Mouse (Mus musculus): ENCODE data around the gene Il5. TPM values are rescaled to one million over a fixed set of nuclear protein-coding genes. Genes with fewer than 3 reads are reported as not detected.

Gene Il5
- total RNA-seq, 1 experiment from 2014 or later: not detected

GRCm38 (mm10) chr11:53736771-53737572 lies 16.4 kb downstream of the Il5 start:
- peak; percentile 63 for ATAC-seq (ENCODE audit: extremely low read depth, insufficient number of reproducible peaks, low FRiP score, poor library complexity, severe bottlenecking)

- peak; percentile 64; the same call in 1 of the 2 replicates for ATAC-seq (ENCODE audit: extremely low read depth, insufficient number of reproducible peaks, low FRiP score, poor library complexity, severe bottlenecking)
Measured at GRCm38 (mm10) chr11:53737573-53737946, 17.0 kb downstream of the Il5 start.

GRCm38 (mm10) chr11:53742353-53742752 lies 21.8 kb downstream of the Il5 start:
- ATAC-seq (ENCODE audit: extremely low read depth, insufficient number of reproducible peaks, low FRiP score, poor library complexity, severe bottlenecking): no peak

DNA sequence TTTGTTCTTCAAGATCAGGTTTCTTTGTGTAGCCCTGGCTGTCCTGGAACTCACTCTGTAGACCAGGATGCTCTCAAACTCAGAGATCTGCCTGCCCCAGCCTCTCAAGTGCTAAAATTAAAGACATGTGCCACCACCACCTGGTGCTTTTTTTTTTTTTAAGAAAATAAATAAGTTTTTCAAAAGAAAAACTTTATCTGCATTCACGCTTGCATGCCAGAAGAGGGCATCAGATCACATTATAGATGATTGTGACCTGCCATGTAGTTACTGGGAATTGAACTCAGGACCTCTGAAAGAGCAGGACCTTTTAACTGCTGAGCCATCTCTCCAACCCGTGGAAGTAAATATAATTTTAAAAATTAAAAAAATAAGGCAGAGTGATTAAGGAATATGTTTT lies 24.7 kb downstream of the Il5 start:
- no peak for ATAC-seq (ENCODE audit: extremely low read depth, insufficient number of reproducible peaks, low FRiP score, poor library complexity, severe bottlenecking)

DNA sequence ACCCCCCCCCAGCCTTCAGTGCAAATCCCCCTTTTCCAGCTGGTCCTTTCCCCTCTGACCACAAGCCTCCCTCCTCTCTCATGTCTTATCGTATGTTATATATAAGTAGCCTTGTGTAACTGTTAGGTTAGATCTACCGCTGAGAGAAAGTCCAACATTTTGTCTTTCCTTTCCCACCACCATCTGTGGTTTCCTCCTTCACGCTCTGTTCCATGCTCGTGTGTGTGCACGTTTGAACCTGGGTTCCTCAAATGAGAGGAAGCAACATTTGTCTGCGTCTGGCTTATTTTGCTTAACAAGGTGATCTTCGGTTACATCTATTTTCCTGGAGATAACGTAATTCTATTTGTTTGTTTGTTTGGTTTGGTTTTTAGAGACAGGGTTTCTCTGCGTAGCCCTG lies 27.4 kb downstream of the Il5 start:
- peak; percentile 43; the same call in 1 of the 2 replicates for ATAC-seq (ENCODE audit: extremely low read depth, insufficient number of reproducible peaks, low FRiP score, poor library complexity, severe bottlenecking)

DNA sequence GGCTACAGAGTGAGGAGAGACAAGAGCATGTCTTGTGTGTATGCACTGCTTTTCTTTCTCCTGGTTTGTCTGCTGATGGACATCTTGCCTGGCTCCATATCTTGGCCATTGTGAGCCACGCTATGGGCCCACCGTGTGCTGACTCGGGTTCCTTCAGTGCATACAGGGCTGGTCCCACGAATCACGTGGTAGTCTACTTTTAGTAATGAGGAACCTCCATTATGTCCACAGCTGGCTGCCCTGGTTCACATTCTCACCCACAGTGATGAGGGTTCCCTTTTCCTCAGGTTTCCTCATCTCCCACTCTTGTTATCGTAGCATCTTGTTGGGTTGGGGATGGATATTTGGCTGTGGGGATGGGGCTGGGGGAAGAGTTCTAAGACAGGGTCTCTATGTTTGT lies 28.0 kb downstream of the Il5 start:
- ATAC-seq (ENCODE audit: extremely low read depth, insufficient number of reproducible peaks, low FRiP score, poor library complexity, severe bottlenecking): peak; percentile 82

GRCm38 (mm10) chr11:53749306-53749705 lies 28.7 kb downstream of the Il5 start:
- no peak for ATAC-seq (ENCODE audit: extremely low read depth, insufficient number of reproducible peaks, low FRiP score, poor library complexity, severe bottlenecking)

DNA sequence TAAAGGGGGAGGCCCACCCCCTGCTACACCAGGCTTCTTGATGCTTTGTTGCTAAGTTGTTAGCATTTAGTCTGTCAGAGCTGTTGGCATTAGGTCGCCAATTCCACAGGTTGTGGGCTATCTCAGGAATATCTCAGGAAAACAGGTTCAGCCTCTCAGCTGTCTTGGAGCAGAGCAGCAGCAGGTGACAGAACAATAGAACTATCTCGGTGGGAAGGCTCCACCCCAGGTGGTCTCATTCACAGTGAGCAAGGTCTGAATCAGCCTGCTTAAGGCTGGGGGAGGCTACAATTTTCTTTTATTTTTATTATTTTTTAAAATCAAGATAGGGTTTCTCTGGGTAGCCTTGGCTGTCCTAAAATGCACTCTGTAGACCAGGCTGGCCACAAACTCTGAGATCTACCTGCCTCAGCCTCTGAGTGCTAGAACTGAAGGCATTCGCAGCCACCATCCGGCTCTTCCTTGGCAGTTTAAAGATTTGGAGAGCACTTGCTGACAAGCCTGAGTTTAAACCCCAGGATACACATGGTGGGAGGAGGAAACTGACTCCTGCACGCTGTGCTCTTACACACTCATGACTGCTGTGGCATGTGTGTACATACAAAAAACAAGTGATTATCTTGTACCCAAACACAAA lies 29.2 kb downstream of the Il5 start:
- ATAC-seq (ENCODE audit: extremely low read depth, insufficient number of reproducible peaks, low FRiP score, poor library complexity, severe bottlenecking): no peak

DNA sequence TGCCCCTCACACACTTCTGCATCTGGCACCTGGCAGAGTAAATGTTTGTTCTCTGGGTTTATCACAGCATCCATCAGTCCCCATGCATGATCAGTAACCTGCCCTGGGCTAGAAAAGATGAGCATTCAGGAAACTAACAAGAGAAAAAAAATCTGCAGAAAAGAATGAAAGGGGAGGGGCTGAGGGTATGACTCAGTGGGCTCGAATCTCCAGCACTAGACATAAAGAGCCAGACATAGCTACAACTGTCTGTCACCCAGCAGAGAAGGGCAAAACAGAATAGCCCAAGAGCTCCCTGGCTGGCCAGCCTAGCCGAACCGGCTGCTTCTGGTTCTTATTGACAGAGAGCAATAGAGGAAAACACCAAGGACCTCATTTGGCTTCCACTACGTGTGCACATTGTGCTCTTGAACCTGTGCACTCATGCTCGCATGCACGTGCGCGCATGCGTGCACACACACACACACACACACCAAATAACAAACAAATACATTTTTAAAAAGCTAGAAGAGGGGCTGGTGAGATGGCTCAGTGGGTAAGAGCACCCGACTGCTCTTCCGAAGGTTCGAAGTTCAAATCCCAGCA lies 34.5 kb downstream of the Il5 start:
- ATAC-seq (ENCODE audit: extremely low read depth, insufficient number of reproducible peaks, low FRiP score, poor library complexity, severe bottlenecking): no peak

GRCm38 (mm10) chr11:53757612-53758011 lies 37.0 kb downstream of the Il5 start:
- ATAC-seq (ENCODE audit: extremely low read depth, insufficient number of reproducible peaks, low FRiP score, poor library complexity, severe bottlenecking): no peak

DNA sequence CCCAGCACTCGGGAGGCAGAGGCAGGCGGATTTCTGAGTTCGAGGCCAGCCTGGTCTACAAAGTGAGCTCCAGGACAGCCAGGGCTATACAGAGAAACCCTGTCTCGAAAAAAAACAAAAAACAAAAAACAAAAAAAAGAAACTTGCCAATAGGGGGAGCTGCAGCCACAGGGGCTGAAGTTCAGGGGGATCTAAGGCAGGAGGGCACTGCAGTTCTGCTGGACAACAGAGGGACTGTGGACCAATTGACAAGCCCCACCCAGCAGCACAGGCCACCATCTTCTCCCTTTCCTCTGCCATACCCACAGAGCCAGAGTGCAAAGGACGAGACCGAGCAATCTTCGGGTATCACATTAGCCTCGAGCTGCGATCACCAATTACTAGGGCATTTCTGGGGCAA lies 37.4 kb downstream of the Il5 start:
- peak; percentile 48 for ATAC-seq (ENCODE audit: extremely low read depth, insufficient number of reproducible peaks, low FRiP score, poor library complexity, severe bottlenecking)

DNA sequence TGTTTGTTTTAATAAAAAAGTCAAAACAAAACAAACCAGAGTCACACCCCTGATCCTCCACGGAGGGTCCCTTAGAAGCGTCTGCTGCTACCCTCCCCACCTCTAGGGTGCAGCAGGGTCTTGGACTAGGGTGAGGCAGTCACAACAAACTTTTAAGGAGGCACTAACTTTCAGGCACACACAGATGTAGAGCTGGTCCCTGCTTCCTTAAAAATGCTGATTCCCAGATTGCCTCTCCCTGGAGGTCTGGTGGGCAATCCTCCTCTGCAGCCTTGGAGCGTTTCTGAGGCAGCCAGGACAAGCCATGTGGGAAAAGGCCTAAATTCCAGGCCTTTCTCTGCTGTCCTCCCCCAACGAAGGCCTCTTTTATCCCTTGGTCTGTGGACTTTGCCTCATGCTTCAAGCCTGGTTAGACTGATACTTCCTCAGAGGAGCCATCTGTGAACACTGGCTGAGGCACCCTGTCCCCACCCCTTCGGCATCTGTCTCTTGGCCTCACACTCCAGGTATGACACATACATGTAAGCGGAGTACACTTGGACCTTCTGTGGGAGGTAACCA lies 38.3 kb downstream of the Il5 start:
- no peak for ATAC-seq (ENCODE audit: extremely low read depth, insufficient number of reproducible peaks, low FRiP score, poor library complexity, severe bottlenecking)

- ATAC-seq (ENCODE audit: extremely low read depth, insufficient number of reproducible peaks, low FRiP score, poor library complexity, severe bottlenecking): no peak
Measured at GRCm38 (mm10) chr11:53759545-53760406, 39.2 kb downstream of the Il5 start.

DNA sequence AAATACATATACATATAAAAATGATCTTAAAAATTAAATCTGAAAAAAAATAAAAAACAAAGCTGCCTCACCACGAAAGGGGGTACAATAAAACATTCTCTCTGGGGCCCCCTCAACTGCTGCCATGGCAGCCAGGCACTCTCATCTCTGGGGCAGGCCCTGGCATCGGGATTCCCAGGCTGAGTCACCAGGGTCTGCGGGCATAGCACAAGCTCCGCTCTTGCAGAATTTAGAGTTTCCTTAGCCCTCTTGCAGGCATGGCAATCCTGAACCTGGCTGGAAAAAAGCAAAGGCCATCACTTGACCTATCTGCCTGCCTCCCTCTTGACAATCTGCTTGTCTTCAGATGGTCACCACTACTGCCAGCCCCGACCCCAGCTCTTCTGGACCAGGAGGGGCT lies 40.7 kb downstream of the Il5 start:
- no peak for ATAC-seq (ENCODE audit: extremely low read depth, insufficient number of reproducible peaks, low FRiP score, poor library complexity, severe bottlenecking)

GRCm38 (mm10) chr11:53761822-53762221 lies 41.2 kb downstream of the Il5 start:
- no peak for ATAC-seq (ENCODE audit: extremely low read depth, insufficient number of reproducible peaks, low FRiP score, poor library complexity, severe bottlenecking)

DNA sequence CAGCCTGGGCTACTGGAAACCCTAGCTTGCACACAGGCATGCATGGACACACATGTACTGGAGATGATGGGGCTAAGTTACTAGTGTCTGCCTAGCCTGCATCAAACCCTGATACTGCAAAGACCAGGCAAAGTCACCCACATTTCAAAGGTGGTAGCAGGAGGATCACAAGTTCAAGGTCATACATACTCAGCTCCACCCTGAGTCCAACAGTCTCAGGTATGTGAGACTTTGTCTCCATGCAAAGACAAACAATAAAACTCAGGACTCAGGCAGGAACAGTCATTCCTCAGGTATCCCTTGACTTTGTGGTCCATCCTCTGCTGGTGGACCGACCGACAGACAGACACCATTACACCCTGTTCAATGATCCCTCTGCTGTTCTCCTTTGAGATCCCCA lies 41.8 kb downstream of the Il5 start:
- no peak for ATAC-seq (ENCODE audit: extremely low read depth, insufficient number of reproducible peaks, low FRiP score, poor library complexity, severe bottlenecking)

DNA sequence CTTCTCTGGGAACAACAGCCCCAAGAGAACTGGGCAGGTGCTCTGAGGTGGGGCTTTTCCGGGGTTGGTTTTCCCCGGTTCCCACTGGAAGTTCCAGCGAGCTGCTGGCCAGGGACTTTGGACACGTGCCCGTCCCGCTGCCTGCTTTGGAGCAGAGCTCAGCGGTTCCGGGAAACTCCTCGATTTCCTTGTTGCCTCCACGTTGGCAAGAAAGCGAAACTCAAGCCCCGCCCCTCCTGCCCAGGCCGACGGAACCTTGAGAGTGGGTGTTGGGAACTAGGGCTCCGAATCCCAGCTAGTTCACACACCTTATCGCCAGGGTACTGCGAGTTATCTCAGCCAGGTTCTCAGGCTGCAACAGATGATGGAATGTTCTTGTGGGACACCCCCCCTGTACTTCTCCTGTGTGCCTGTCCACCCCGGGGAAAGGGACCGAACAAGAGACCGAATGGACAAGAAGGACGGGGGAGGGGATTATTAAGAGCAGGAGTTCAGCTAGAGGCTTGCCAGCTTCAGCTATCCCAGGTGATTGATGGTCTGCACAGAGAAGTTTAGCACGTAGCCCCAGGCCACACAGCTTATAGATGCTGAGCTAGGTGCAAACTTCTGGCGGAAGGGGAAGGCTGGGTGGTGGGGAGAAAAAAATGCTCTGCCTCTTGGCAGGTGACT lies 42.4 kb downstream of the Il5 start:
- ATAC-seq (ENCODE audit: extremely low read depth, insufficient number of reproducible peaks, low FRiP score, poor library complexity, severe bottlenecking): no peak; the same call in 1 of the 2 replicates

DNA sequence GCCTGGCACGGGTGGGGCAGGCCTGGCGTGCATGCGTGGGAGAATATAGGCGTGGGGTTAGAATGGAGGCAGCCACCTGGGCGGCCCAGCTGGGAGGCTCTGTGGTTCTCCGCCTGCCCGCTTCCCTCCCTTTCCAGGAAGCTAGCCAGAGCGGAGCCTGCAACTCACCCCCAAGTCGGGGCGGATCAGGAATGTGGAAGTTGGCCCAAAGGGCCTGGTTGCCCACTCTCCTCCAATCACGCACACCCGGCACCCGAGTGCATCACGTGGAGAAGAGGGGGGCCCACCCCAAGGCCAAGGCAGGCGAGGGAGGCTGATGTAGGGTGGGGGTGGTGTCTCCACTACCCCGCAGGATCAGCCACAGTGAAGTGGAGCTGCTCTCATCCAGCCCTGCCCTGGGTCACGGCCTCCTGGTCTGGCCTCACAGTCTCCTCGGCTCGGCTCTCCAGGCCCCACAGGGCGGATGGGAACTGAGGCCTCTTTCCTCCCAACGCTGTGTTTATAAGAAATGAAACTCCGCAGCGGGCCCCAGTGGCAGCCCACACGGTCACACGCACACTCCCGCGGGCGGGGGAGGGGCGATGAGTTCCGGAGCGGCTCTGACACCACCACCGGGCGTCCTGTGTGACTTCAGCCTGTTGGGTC lies 43.0 kb downstream of the Il5 start:
- ATAC-seq (ENCODE audit: extremely low read depth, insufficient number of reproducible peaks, low FRiP score, poor library complexity, severe bottlenecking): peak; percentile 76

Data from neutrophil, adult 5-6 weeks (primary cell).